Mouse (Mus musculus): ENCODE results near the gene Inf2.

GRCm38 (mm10) chr12:112578296-112579090 lies 10.1 kb upstream of the Inf2 start:
- TF ChIP-seq POLR2A (IDR thresholded peaks at IDR 0.05; ENCODE audit: low read depth, low read length), result no peak
- no peak for TF ChIP-seq CTCF (IDR thresholded peaks at IDR 0.05; ENCODE audit: extremely low read depth, insufficient read length, insufficient replicate concordance, low read depth, low read length)

All from small intestine, adult 2 months (tissue).